Mouse (Mus musculus) CD4-positive, CD25-positive, alpha-beta regulatory T cell, adult 4 months (primary cell): ENCODE results near the gene Prkag1. TPM values are rescaled to one million over a fixed set of nuclear protein-coding genes. Genes with fewer than 3 reads are reported as not detected.

ENCODE experiments used
- ATAC-seq: one replicate; pipeline ENCODE4 v1.8.0; 2017
- polyA plus RNA-seq, 2 experiments: library from polyadenylated mRNA; unstranded; fragments of 100-300 nt; shearing (Covaris generic); gene quantifications; one replicate each; pipeline ENCODE4 v1.2.1; 2017

The Prkag1 gene
- polyA plus RNA-seq, 2 experiments from 2014 or later: 126 to 187 TPM

DNA sequence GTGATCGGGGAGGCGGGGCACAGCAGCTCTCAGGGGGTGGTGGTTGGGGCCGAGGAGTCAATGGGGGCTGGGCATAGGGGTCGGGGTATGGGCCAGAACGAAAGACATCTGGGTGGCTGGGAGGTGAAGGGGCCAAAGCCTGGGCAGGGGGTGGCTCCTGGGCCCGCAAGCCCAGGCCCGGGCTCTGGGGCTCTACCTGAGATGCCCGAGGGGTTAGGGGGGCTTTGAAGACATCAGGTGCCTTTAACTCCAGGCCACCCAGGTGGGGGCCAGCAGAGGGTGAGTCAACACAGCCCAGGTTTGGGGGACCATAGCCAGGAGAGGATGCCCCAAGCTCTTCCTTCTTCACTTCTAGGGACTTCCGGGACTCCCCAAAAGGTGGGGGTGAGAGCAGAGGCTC is 21.4 kb upstream of the Prkag1 start:
- ATAC-seq: no peak

DNA sequence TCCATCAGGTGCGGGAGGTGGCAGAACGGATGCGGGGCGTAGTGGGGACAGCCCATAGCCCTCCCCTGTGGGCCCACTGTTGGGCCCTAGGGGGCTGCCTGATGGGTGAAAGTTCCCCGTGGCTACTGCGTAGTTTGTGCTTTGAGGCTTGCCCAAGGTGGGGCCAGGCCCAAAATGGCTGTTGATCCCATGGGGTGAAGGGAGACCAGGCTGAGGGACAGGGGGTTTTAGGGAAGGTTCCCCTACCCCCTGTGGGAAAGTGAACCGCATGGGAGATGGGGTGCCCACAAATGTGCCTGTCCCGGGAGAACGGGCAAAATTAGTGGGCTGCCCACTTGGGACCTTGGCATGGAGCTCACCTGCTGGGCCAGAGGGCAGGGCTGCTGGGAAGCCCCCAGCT is 20.8 kb upstream of the Prkag1 start:
- no peak for ATAC-seq

DNA sequence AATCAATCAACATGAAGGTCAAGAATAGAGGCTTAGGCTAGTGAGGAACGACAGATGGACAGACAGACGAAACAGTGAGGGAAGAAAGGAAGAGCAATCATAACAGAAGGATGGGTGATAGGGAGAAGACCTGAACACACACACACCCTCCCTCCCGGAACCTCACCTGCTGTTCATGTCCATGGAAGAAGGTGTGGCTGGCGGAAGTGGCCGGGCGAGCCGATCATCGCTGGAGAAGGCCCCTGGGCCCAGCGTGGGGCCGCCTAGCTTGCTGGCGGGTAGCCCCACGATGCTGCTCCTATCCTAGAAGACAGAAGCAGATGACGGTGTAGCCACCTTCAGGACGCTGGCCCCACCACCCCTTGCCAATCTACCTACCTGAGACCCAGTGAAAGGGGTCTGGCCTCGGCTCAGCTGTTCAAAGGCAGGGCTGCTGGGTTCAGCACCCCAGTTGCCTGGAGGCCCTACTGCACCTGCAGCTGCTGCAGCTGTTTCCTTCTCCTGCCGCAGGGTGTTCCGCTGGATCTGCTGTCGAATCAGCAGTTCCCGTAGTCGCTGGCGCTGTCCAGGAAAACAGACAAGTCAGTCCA is 20.0 kb upstream of the Prkag1 start:
- no peak for ATAC-seq

DNA sequence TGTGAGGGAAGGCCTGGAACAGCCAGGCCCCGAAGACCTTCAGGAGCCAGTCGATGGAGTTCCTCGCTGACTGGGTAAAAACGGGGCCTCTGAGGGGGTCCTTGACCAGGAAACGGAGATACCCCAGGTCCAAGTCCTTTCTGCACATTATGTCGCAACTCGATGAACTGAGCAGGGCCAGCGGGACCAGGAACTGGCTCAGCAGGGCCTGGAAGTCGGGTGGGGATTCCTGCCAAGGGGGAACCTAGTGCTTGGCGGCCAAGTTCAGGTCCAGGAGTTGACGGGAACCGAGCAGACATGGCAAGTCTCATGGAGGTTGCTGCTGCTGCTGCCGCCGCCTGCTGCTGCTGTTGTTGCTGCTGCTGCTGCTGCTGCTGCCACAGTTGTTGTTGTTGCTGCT is 19.3 kb upstream of the Prkag1 start:
- ATAC-seq: no peak

DNA sequence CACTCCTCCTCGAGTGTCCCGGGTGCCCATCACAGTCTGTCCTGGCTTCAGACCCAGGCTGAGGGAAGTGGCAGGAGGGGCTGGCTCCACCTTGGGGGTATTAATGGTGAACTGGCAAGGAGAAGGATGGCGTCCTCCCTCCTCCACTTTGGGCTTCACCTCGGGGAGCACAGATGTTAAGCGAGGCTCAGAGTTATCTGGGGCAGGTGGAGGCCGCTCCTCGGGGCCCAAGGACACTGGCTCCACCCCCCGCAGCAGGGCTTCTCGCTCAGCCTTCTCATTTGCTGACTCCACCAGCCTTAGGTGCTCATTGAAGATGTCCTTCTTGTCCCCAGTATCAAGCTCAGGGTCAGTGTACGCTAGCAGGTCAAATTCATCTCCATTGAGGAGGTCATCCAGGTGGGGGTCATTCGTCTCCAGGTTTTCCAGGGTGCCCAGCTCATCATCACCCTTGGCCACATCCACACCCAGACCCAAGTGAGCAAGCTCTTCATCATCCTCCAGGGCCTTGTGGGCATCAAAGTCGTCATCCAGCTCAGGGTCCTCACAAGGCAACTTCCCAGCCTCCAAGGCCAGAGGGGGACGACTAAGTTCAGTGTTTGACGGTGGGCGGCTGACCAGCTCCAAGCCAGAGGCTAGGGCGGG is 18.8 kb upstream of the Prkag1 start:
- no peak for ATAC-seq

DNA sequence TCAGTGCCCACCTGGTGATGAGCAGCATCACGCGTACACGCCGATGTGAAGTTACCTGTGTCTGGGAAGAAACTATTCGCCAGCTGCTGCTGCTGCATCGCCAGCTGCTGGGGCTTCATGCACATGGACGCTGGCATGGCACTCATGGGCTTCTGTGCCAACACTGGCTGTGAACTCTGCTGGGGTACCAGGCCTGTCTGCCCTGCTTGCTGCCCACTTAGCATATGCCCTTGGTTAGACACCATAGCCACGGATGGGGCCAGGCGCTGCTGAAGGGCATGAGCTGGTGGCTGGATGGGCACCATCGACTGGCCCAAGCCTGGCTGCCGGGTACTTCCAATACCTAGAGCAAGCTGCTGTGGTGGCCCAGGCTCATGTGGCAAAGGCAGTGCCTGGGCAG is 17.8 kb upstream of the Prkag1 start:
- ATAC-seq: no peak

DNA sequence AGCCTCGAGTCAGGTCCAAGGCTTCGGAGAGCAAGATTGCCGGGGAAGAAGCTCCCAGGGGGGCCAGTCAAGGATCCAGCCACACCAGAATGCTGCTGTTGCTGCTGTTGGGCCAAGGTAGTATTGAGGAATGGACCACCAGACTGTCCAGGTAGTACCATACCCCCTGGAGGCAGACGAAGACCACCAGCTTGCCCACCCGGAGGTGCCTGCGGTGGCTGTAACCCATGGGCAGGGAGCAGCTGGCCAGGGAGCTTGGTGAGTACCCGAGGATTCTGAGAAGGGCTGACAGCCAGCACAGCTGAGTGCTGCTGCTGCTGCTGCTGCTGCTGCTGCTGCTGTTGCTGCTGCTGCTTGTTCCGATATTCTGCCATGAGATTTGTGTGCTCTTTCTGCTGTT is 14.8 kb upstream of the Prkag1 start:
- ATAC-seq: no peak

DNA sequence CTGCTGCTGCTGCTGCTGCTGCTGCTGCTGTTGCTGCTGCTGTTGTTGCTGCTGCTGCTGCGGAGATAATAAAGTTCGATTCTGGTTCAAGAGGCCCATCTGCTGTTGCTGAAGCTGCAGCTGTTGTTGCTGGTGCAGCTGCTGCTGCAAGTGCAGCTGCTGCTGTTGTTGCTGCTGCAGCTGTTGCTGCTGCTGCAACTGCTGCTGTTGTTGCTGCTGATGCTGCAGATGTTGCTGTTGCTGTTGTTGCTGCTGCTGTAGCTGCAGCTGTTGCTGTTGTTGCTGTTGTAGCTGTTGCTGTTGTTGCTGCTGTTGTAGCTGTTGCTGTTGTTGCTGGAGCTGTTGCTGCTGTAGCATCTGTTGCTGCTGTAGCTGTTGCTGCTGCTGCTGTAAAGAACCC is 13.8 kb upstream of the Prkag1 start:
- no peak for ATAC-seq

DNA sequence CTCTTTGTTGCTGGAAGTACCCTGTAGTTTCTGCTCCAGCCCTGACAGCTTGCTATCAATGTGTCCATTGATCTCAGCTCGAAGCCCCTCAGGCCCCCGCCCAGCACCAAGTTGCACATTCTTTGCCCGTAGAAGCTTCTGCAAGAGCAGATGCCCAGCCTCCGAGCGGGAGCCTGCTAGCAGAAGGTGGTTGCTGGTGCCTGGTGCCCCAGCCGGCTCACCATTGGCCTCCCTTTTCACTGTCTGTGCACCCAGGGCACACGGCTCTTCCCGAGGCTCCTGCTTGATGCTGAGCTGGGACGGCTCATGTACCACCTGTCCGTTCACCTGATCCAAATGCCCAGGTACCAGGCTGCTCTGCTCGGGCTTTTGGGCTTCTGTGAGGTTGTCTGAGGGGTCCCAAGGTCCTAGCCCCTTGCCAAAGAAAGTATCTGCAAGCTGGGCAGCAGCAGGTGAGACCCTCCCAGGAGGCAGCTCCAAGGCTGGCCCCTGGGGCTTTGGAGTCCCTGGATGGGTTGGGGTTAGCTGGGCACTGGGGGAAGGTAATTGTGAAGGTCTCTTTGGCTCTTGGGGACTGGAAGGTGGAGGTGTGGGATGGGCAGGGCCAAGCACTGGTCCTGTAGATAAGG is 12.4 kb upstream of the Prkag1 start:
- ATAC-seq: no peak

DNA sequence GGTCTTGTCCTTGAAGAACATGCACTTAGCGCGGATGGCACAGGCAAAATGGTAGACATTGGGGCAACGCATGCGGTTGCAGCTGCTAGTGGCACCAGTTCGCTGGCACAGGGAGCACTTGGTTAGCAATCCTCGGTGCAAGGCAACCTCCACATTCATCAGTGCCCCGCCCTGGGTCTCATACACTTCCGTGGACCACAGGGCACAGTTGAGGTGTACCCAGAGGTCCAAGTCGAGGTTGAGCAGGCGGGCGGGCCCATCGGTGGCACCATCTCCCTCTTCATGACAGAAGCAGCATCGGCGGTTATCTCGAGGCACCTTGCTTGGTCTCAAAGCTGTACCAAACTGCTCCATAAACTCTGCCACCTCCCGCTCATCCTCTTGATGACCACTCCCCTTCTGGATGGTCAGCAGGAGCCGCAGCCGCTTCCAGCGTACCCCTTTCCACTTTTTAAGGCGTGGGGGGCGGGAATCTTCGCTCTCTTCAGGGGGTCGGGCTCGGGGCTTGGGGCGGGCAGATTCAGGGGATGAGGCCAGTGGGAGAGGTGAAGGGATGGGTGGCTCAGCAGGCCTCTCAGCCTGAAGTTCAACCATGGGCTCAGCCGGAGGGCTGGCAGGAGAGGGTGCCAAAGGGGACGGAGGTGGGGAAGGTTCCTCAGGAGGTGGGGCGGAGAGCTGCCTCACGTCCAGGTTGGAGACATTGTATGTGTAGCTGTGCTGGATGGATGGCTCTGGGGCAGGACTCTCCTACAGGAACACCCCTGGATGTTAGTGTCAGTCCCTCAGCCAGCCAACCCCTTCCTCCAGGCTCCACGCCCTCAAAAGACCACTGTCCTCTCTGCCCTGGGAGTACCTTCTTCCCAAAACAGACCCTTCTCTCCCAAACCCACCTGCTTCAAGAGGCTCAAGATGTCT is 8.6 kb upstream of the Prkag1 start:
- ATAC-seq: no peak

DNA sequence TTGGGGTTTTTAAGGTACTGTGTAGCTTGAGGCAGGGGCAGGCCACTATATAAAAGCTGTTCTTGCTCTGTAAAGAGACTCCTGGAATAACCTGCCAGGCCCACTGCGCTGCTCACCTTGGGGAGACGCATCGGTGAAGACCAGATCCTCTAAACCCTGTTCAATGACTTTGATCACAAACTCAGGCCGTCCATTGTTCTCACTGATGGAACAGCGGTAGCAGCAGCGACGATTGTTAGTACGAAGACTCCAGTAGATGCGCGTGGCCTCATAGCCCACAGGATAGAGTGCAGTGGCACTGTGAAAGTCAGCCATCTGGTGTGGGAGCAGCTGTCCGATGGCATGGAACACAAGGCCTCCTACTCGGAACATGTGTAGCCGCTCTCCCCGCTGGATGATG is 7.8 kb upstream of the Prkag1 start:
- no peak for ATAC-seq

DNA sequence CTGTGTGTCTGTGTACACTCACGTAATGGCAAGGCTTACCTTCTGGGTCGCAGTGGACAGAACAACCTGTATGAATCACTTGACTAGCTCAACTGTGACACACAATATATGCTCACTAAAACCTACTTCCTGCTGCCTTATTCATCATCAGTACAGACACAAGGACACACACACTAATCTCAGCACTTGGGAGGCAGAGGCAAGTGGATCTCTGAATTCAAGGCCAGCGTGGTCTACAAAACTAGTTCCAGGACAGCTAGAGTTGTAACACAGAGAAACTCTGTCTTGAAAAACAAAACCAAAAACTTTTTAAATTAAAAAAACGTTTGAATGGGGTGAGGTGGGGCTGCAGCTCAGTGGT is 6.4 kb upstream of the Prkag1 start:
- ATAC-seq: no peak

DNA sequence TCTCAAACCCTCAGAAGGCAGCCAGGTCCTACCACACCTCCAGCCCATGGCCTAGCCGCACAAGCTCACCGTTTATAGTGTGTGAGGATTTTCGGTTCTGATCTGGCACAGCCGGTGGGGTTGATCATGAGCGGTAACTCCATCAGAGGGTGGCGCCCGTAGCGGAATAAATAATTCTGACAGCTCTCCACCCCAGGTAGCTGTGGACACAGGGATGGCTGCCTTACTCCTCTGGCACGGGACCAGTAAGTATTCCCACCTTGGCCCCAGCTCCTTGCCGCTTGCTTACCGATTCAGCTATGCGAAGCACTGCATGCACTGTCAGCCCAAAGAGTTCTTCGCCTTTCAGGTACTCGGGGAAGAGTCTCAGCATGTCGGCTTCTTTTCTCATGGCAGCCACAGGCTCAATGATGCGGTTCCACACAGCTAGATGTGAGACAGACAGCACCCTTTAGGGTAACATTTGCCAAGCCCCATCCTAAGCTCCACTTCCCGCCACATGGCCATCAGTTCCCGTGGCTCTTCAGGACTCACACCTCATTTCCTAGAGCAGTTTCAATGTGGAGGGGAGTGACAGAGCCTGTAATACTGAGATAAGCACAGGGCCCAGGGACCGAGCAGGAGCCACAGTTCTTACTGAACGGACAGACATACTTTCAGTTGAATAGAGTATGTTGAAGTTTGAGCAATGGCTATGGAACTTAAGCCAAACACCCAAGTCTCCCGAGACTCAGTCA is 5.9 kb upstream of the Prkag1 start:
- ATAC-seq: no peak

DNA sequence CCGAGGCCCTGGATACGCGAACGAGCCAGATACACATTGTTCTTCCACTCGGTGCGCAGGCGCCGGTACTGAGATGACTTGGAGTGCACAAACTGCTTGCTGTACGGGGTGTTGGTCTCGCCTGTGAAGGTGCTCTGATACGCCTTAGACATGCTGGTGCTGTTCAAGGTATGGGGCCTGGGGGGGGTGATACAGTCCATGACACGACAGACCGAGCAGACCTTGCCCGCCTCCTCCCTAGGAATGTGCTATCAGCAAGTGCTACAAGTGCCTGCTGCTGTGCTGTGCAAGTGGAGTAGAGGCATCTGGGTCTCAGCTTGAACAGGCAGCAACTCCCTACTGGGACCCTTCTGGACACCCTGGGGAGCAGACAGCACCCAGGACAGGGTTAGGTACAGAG is 4.0 kb upstream of the Prkag1 start:
- no peak for ATAC-seq

DNA sequence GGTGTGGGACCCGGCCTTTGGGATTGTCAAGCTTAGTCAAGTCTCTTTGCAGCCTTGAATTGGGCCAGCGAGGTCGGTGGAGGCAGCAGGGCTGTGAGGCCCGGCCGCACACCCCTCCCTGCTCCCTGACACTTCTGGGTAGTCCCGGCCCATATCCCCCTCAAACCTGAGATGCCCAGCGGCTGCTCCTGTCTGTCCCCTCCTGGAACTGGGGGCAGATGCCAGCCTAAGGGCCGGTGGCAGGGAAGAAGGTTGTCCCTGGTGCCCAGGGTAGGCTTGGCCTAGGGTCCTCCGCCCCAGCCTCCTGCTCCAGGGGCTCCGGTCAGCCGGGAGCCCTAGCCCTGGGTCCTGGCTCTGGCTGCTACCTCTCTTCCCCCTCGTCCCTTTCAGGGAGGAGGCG is 2.7 kb upstream of the Prkag1 start:
- no peak for ATAC-seq

DNA sequence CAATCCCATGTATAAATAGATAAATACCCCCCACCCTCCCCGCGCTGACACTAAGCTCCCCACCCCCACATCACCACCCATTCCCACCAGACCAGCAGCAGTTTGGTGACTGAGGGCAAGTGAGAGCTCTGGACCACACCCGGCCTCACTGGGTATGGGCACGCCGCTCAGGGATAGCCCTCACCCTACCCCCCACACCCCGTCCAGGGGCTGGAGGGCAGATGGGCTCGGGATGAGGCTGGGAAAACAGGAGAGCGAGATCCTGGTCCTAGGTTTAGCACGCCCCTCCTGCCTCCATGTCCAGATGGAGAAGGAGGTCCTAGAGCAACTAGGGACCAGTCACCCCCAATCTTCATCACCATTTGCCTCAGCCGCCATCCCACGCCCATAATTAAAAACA is 2.0 kb upstream of the Prkag1 start:
- ATAC-seq: no peak

DNA sequence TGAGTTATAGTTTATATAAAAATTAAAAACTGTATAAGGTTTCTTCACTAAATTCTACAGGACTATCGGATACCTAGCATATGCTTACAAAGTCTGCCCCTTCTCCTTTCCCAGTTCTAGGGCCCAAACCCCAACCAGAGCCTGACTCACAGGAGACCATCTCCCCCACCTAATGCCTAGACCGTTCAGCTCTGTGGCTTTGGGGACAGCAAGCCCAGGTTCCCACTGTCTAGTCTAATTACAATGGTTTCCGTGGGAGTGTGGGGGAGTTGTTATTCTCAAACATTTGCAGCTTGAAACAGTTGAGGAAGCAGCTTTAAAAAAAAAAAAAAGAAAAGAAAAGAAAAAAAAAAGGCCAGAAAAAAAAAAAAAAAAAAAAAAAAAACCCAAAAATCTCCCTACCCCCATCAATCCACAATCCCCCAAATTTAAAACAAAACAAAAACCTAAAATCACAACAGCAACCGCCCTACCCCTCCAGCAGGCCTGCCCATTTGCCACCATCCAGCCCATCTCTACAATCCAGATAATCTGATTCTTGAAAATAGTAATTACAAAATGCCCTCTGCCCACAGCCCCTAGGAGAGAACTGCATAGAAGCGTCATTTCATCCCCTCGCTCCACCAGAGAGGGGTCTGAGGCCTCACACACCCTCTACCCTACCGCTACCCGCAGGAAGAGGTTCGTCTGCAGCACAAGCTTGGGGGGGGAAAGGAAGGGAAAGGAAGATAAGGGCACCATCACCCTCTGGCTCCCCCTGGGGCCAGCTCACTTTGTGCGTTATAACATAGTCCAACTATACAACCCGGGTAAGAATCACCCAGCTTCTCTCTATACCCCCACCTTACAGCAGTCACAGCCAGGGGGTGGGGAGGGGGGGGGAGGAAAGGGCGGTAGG is 1.1 kb upstream of the Prkag1 start:
- peak; percentile 12 for ATAC-seq

DNA sequence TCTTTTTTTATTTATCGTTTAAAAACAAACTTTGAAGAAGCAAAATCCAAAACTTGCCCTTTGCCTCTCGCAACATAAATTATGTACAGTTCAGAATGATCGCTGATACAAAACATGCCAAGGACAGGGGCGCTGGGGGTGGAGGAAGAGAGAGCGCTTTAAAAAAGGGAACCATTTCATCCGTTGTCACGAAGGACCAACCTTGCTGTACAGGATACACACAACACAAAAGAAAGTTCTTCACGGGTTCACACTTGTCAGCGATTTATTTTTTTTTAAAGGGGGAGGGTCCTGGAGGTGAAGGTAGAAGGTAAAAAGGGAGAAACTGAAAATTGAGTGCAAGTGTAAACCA is 339 bp upstream of the Prkag1 start:
- ATAC-seq: peak; percentile 57

DNA sequence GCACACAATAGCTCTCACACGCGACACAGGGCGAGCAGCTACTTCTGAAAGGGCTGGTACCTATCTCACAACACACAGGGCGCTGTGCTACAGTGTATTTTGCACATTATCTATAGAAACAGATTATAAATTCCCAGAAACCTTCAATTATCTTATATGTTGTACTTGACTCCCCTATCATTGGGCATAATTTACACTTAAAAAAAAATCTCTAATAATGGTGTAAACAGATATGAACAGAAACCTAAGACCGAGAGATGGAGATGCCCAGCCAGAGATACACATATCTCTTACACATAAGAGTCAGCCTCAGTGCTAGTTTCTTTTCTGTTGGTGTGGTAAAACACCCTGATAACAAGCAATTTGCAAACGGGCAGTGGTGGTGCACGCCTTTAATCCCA is 3.7 kb downstream of the Prkag1 start:
- ATAC-seq: no peak

DNA sequence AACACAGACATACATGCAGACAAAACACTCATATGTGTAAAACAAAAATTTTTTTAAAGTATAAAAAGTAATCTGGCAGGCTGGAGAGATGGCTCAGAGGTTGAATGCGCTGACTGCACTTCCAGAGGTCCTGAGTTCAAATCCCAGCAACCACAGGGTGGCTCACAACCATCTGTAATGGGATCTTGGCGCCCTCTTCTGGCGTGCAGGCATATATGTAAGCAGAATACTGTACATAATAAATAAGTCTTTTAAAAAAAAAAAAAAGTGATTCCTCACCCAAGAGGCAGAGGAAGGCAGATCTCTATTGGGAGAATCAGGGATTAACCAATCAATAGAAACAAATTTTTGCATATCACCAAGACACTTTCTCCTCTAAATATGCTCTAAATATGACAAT is 7.9 kb downstream of the Prkag1 start:
- ATAC-seq: no peak

DNA sequence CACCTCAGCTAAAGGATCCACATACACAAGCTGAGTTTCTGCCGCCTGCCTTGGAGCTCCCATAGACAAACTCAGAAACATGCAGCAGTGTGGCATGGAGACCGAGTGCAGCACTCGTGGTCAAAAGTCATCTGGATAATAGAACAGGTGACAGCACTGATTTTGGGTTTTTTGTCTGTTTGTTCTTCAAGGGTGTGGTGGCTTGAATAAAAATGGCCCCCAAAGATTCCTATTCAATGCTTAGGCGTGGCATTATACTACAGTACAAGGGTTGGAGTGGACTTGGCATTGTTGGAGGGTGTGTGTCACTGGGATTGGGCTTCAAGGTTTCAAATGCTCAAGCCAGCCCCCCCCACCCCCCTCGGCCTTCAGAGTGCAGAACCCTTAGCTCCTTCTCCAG is 9.2 kb downstream of the Prkag1 start:
- ATAC-seq: no peak

DNA sequence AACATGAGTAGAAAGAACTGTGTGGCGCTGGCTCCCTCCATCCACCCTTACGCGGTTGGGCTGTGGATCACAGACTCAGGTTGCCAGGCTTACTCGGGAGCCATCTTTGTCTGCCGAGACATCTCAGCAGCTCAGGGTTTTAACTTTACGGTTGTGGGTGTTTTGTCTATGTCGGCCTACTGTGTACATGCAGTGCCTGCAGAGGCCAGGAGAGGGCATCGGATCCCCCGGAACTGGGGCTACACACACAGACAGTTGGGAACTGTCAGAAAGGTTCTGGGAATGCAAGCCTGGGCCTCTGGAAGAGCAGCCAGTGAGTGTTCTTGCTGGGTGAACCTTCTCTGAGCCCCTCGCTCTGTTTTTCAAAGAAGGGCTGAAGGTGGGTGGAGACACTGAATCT is 9.9 kb downstream of the Prkag1 start:
- peak; percentile 51 for ATAC-seq
